Mouse (Mus musculus) cerebral cortex, adult 2 months (tissue): ENCODE results near the gene Lmo7.

Experiments used
- WGBS: fragments of 180-500 bp; shearing (Covaris S2); methylation state at CpG from one replicate; pipeline ENCODE4 v1.1.7; 2018; 5-methylcytosine and 5-hydroxymethylcytosine counted together

Lmo7 gene

GRCm38 (mm10) chr14:101778426-101778825, 48.7 kb downstream of the Lmo7 start:
- WGBS: 96% methylated on average over 3 of the region's 3 CpGs

- WGBS: 81% methylated on average over 10 of the region's 10 CpGs
These were observed 50.3 kb downstream of the Lmo7 start for GRCm38 (mm10) chr14:101780016-101780415.

- 89% methylated on average over 11 of the region's 11 CpGs for WGBS
These were observed 51.5 kb downstream of the Lmo7 start for GRCm38 (mm10) chr14:101781219-101781618.

- WGBS: 11% methylated on average over 3 of the region's 3 CpGs
These were observed 52.3 kb downstream of the Lmo7 start for GRCm38 (mm10) chr14:101781943-101782510.

- 97% methylated on average over 3 of the region's 3 CpGs for WGBS
These were observed 54.7 kb downstream of the Lmo7 start for GRCm38 (mm10) chr14:101784315-101784945.

- 62% methylated on average over 5 of the region's 5 CpGs for WGBS
These were observed 58.1 kb downstream of the Lmo7 start for GRCm38 (mm10) chr14:101787903-101788302.

- WGBS: 64% methylated on average over 6 of the region's 6 CpGs
These were observed 58.7 kb downstream of the Lmo7 start for GRCm38 (mm10) chr14:101788475-101788874.

- 95% methylated on average over 10 of the region's 10 CpGs for WGBS
These were observed 64.9 kb downstream of the Lmo7 start for GRCm38 (mm10) chr14:101794553-101795177.

- 60% methylated on average over 5 of the region's 5 CpGs for WGBS
These were observed 68.3 kb downstream of the Lmo7 start for GRCm38 (mm10) chr14:101797930-101798500.

- 79% methylated on average over 2 of the region's 2 CpGs for WGBS
These were observed 69.0 kb downstream of the Lmo7 start for GRCm38 (mm10) chr14:101798766-101799165.

- WGBS: 62% methylated on average over 1 of the region's 1 CpGs
These were observed 71.9 kb downstream of the Lmo7 start for GRCm38 (mm10) chr14:101801674-101802073.

GRCm38 (mm10) chr14:101804119-101804518, 74.4 kb downstream of the Lmo7 start:
- 90% methylated on average over 4 of the region's 4 CpGs for WGBS

GRCm38 (mm10) chr14:101804562-101805327, 75.0 kb downstream of the Lmo7 start:
- WGBS: 66% methylated on average over 4 of the region's 4 CpGs

- WGBS: 91% methylated on average over 7 of the region's 7 CpGs
These were observed 75.6 kb downstream of the Lmo7 start for GRCm38 (mm10) chr14:101805328-101805697.

- 64% methylated on average over 5 of the region's 5 CpGs for WGBS
These were observed 76.3 kb downstream of the Lmo7 start for GRCm38 (mm10) chr14:101806058-101806457.

- 77% methylated on average over 4 of the region's 4 CpGs for WGBS
These were observed 76.8 kb downstream of the Lmo7 start for GRCm38 (mm10) chr14:101806607-101807006.

- WGBS: 42% methylated on average over 5 of the region's 5 CpGs
These were observed 86.7 kb downstream of the Lmo7 start for GRCm38 (mm10) chr14:101816450-101816849.

- 87% methylated on average over 6 of the region's 6 CpGs for WGBS
These were observed 92.6 kb downstream of the Lmo7 start for GRCm38 (mm10) chr14:101822390-101822789.

- WGBS: 73% methylated on average over 4 of the region's 4 CpGs
These were observed 93.1 kb downstream of the Lmo7 start for GRCm38 (mm10) chr14:101822871-101823270.

GRCm38 (mm10) chr14:101829676-101830075, 99.9 kb downstream of the Lmo7 start:
- WGBS: 43% methylated on average over 5 of the region's 5 CpGs

GRCm38 (mm10) chr14:101830116-101830515, 100.4 kb downstream of the Lmo7 start:
- 24% methylated on average over 6 of the region's 6 CpGs for WGBS

- 54% methylated on average over 3 of the region's 3 CpGs for WGBS
These were observed 104.4 kb downstream of the Lmo7 start for GRCm38 (mm10) chr14:101834109-101834508.
